Mouse (Mus musculus): Measurements from ENCODE around the gene Hist1h2ah. TPM values are rescaled to one million over a fixed set of nuclear protein-coding genes. Genes with fewer than 3 reads are reported as not detected.

Hist1h2ah gene
- 0.54 and 2.4 TPM in 2 replicates for polyA plus RNA-seq (2012; ENCODE audit: low replicate concordance)

DNA sequence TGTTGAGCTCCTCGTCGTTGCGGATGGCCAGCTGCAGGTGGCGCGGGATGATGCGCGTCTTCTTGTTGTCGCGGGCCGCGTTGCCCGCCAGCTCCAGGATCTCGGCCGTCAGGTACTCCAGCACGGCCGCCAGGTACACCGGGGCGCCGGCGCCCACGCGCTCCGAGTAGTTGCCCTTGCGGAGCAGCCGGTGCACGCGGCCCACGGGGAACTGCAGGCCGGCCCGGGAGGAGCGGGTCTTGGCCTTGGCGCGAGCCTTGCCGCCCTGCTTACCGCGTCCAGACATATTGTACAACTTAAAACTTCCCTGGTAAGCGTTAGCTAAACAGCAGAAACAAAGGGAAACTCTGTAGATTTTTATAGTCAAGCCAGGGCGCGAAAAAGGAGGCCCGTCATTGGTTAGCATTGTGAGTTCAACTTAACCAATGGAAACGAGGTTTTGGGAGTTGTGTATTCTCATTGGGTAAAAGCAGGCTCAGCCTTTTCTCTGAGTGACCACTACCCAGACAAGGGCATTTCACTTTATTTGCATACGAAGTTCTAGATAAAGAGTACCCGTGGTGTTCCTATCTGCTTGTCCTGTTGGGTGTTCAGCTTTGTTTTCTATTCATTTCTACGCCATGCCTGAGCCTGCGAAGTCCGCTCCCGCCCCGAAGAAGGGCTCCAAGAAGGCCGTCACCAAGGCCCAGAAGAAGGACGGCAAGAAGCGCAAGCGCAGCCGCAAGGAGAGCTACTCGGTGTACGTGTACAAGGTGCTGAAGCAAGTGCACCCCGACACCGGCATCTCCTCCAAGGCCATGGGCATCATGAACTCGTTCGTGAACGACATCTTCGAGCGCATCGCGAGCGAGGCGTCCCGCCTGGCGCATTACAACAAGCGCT lies at the start of gene Hist1h2ah, which contains the start of gene Hist1h2bk:
Gene Hist1h2ah (minus strand): TSS at position 302 of the 882 bp plus-strand sequence.
Gene Hist1h2bk (plus strand): TSS at position 604 of the 882 bp plus-strand sequence.

DNA sequence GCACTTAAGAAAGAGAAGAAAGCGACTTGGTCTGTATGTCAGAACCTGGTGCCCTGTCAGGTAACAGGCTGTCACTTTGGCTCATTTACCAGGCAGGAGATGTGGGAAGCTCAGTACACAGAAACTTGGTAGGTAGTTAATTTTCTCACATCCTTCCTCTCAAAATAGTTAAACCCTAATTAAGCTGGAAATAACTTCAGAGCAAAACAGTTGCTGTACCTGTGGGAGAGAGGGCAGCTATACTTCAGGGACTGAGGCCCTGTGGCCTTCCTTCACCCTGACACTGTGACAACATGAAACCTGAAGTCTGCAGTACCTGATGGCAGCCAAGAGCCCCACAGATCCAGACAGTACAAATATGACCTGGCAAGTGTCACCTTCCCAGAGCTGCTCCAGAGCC lies 48.8 kb upstream of the Hist1h2ah start, which contains the start of gene Vmn1r188:
Gene Vmn1r188 (plus strand): TSS at position 301 of the 400 bp plus-strand sequence.

DNA sequence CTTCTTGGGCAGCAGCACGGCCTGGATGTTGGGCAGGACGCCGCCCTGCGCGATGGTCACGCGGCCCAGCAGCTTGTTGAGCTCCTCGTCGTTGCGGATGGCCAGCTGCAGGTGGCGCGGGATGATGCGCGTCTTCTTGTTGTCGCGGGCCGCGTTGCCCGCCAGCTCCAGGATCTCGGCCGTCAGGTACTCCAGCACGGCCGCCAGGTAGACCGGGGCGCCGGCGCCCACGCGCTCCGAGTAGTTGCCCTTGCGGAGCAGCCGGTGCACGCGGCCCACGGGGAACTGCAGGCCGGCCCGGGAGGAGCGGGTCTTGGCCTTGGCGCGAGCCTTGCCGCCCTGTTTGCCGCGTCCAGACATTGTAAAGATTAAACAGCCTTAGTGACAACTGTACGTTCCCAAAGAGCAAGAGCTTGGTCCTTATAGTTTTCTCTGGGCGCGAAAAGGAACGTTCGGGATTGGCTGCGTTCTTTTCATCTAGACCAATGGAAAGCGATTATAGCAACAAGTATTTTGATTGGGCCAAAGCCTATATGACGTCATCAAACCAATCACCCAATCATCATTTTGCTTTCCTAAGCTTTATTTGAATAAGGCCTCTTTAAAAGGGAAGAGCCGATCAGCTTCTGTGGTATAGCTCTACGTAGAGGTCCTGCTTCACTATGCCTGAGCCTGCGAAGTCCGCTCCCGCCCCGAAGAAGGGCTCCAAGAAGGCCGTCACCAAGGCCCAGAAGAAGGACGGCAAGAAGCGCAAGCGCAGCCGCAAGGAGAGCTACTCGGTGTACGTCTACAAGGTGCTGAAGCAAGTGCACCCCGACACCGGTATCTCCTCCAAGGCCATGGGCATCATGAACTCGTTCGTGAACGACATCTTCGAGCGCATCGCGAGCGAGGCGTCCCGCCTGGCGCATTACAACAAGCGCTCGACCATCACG lies 7.5 kb upstream of the Hist1h2ah start, which contains the start of the genes Hist1h2ag and Hist1h2bj:
Gene Hist1h2ag (minus strand): TSS at position 377 of the 935 bp plus-strand sequence.
Gene Hist1h2bj (plus strand): TSS at position 647 of the 935 bp plus-strand sequence.

DNA sequence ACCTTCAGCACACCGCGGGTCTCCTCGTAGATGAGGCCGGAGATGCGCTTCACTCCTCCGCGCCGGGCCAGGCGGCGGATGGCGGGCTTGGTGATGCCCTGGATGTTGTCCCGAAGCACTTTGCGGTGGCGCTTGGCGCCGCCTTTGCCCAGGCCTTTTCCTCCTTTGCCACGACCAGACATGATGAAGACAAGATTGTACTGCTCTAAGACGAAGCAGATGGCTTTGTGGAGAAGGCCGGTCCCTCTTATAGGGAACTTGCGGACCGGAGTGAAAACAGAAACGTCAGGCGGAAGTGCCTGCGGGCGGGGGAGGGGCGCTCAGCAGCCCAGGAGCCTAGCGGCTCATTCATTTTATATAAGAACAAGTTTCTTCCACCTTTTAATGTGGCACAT lies 5.8 kb upstream of the Hist1h2ah start, which contains the start of gene Hist1h4i:
Gene Hist1h4i (minus strand): TSS at position 221 of the 395 bp plus-strand sequence.

DNA sequence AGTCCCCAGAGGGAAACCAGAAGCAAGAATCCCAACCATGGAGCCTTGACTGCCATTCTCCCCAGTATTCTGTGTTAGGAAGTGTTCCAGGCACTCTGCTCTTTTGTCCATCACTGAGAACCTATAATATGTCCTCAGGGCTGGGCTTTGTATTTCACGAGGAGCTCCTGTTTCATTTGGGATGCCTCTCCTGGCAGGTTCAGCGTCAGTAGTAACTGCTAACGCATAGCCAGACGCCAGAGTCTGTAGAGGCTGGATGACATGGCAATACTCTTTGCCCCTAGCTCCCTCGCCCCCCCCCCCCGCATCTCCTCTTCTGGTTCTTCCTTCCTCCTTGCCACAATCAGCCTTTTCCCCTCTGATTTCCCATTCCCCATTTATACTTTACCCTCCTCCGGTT lies 25.7 kb downstream of the Hist1h2ah start, which contains the start of gene Prss16:
Gene Prss16 (minus strand): TSS at position 101 of the 400 bp plus-strand sequence.

Other genes with a start within 250 kb of the Hist1h2ah start
- gene Hist1h2an, start 248.3 kb downstream of the Hist1h2ah start, polyA plus RNA-seq (2012; ENCODE audit: low replicate concordance), result 15.3 and 16.1 TPM in 2 replicates
- 0.47 and 2.4 TPM in 2 replicates for gene Hist1h2bp, start 248.1 kb downstream of the Hist1h2ah start, polyA plus RNA-seq (2012; ENCODE audit: low replicate concordance)
- gene Hist1h2bq, start 225.4 kb downstream of the Hist1h2ah start, polyA plus RNA-seq (2012; ENCODE audit: low replicate concordance), result 5.8 and 8.5 TPM in 2 replicates
- gene Hist1h2ao, start 225.1 kb downstream of the Hist1h2ah start, polyA plus RNA-seq (2012; ENCODE audit: low replicate concordance), result 1,820 and 2,295 TPM in 2 replicates
- 19.5 and 44.0 TPM in 2 replicates for gene Hist1h4m, start 223.8 kb downstream of the Hist1h2ah start, polyA plus RNA-seq (2012; ENCODE audit: low replicate concordance)
- gene Hist1h4n, start 203.4 kb downstream of the Hist1h2ah start, polyA plus RNA-seq (2012; ENCODE audit: low replicate concordance), result 19.6 and 28.2 TPM in 2 replicates
- gene Hist1h2ap, start 202.1 kb downstream of the Hist1h2ah start, polyA plus RNA-seq (2012; ENCODE audit: low replicate concordance), result 1,183 and 6,694 TPM in 2 replicates
- gene Hist1h2br, start 201.8 kb downstream of the Hist1h2ah start, polyA plus RNA-seq (2012; ENCODE audit: low replicate concordance), result 5.3 and 9.4 TPM in 2 replicates
- 0.08 and 0.25 TPM in 2 replicates for gene Zfp184, start 90.5 kb downstream of the Hist1h2ah start, polyA plus RNA-seq (2012; ENCODE audit: low replicate concordance)
- gene Pom121l2, start 54.4 kb downstream of the Hist1h2ah start, polyA plus RNA-seq (2012; ENCODE audit: low replicate concordance), result not detected in 2 replicates
- gene Prss16, start 25.8 kb downstream of the Hist1h2ah start, polyA plus RNA-seq (2012; ENCODE audit: low replicate concordance), result 0.55 and 1.3 TPM in 2 replicates
- gene Hist1h2bk, start 302 bp upstream of the Hist1h2ah start, polyA plus RNA-seq (2012; ENCODE audit: low replicate concordance), result 2.3 and 6.0 TPM in 2 replicates
- 17.4 and 21.6 TPM in 2 replicates for gene Hist1h4i, start 5.8 kb upstream of the Hist1h2ah start, polyA plus RNA-seq (2012; ENCODE audit: low replicate concordance)
- gene Hist1h2ag, start 7.4 kb upstream of the Hist1h2ah start, polyA plus RNA-seq (2012; ENCODE audit: low replicate concordance), result 5.8 and 8.8 TPM in 2 replicates
- gene Hist1h2bj, start 7.6 kb upstream of the Hist1h2ah start, polyA plus RNA-seq (2012; ENCODE audit: low replicate concordance), result 4.1 and 4.8 TPM in 2 replicates
- gene Vmn1r188, start 48.9 kb upstream of the Hist1h2ah start, polyA plus RNA-seq (2012; ENCODE audit: low replicate concordance), result not detected in 2 replicates
- gene Vmn1r189, start 70.3 kb upstream of the Hist1h2ah start, polyA plus RNA-seq (2012; ENCODE audit: low replicate concordance), result not detected in 2 replicates
- not detected in 2 replicates for gene Vmn1r191, start 148.4 kb upstream of the Hist1h2ah start, polyA plus RNA-seq (2012; ENCODE audit: low replicate concordance)
- not detected in 2 replicates for gene Vmn1r192, start 155.6 kb upstream of the Hist1h2ah start, polyA plus RNA-seq (2012; ENCODE audit: low replicate concordance)
- gene Vmn1r193, start 187.6 kb upstream of the Hist1h2ah start, polyA plus RNA-seq (2012; ENCODE audit: low replicate concordance), result not detected in 2 replicates
- not detected in 2 replicates for gene Vmn1r194, start 208.6 kb upstream of the Hist1h2ah start, polyA plus RNA-seq (2012; ENCODE audit: low replicate concordance)
- gene Vmn1r195, start 235.0 kb upstream of the Hist1h2ah start, polyA plus RNA-seq (2012; ENCODE audit: low replicate concordance), result not detected in 2 replicates

Measured in hematopoietic multipotent progenitor cell, adult 10-12 weeks (in vitro differentiated cells).